Comparison of ENCODE assay signal across 12 mouse cellular contexts in genomic region chr5:45425771-45426170, GRCm38 (mm10). TPM values are rescaled to one million over a fixed set of nuclear protein-coding genes. Genes with fewer than 3 reads are reported as not detected.
"Had no signal": no experiment of that assay in that cellular context is flagged by ENCODE, and none has a peak within 500 bp of the region (broad histone marks: within the 10 kb centered on the region; RNA-seq: fewer than 3 reads in every experiment).

No protein-coding gene starts in this region.

RNA-seq across cellular contexts. Expression of gene Clrn2, which starts 27.8 kb away (rescaled TPM):
- polyA plus RNA-seq: neural tube, embryonic 14.5 days; neural tube, embryonic 15.5 days; small intestine, adult 2 months; spleen, adult 2 months; stomach, embryonic 14.5 days; stomach, embryonic 15.5 days; stomach, embryonic 16.5 days; stomach, postnatal 0 days; testis, adult 2 months; thymus, adult 2 months; thymus, postnatal 0 days; urinary bladder, adult 2 months had no signal
